Mouse (Mus musculus) testis, postnatal 10 days (tissue): ENCODE results near the gene Calm5.
"Not testable (repeated sequence)": the region's sequence is repeated elsewhere in the genome, so short reads cannot be mapped to it uniquely, and the experiment has no call there.

Experiments
- DNase-seq: peaks from one replicate; pipeline ENCODE4 v3.0.0; 2021; ENCODE audit warnings: low spot score

Calm5 gene

DNA sequence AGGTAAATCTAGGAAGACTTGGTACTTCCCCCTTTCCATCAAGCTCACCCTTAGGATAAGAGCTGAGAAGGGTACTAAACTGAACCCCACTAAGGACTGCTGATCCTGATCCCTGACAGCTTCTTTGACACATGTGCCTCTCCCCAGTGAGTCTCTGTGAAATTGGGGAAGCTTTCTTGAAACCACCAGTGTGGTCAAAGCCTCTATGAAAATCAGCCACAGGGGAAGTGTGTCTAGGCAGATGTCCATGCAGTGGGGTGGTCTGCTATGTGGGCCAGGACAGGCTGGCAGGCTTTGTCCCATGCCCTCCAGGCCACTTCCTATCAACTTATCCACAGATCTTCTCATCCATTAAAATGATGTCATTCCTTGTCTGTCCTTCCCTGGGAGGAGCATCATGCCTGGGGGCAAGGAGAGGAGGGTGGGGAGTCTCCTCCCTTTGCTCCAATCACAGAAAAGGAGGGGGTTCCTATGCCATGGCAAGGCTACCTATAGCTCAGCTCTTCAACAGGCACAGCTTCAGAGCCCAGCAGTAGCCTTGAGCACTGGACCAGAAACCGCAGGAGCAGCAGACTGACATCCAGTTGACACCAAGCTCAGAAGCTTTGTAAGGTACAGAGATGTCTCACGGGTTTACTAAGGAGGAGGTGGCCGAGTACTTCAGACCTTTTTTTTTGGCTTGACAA lies at the start of gene Calm5:
Gene Calm5, plus strand, starts transcription at position 526 of the 686 bp plus-strand sequence.
- DNase-seq = not testable (repeated sequence)

DNA sequence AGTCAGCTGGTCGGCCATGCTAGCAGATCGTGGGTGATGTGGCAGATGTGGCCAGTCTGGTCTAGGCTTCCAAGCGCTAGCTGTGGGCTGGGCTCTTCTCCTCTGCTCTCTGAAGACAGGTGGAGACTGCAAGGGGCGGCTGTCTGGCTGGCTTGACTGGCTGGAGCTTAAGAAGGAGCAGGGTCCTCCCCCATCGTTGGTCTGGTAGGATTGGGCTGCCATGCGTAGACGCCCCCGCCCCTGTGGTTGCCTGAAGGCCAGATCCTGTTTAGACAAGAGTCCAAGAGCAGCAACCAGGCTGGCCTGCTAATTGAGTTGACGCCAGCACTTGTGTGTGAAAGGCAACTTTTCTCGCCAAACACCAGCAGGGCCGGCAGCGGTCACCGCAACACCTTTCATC lies 49.8 kb upstream of the Calm5 start, which contains the start of gene Calml3:
Gene Calml3, minus strand, starts transcription at position 131 of the 400 bp plus-strand sequence.
- DNase-seq = peak; percentile 37

DNA sequence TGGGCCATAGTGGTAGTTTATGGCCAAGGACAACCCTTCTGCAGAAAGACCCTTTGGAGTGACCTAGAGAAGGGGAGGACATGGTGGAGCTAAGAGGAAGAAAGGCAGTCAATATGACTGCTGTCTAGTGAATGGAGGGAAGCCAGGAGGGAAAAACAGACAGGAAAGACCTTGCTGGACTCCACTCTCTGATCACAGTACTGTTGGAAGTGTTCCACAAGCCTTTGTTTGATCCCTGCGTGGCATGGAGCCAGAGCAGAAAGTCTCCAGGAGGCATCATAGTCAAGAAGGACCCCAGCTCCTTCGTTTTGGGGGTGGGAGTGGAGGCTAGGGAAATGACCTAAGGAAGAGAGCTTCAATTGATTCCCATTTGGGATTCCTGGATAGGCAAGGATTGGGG lies 48.8 kb upstream of the Calm5 start:
- peak; percentile 35 for DNase-seq

DNA sequence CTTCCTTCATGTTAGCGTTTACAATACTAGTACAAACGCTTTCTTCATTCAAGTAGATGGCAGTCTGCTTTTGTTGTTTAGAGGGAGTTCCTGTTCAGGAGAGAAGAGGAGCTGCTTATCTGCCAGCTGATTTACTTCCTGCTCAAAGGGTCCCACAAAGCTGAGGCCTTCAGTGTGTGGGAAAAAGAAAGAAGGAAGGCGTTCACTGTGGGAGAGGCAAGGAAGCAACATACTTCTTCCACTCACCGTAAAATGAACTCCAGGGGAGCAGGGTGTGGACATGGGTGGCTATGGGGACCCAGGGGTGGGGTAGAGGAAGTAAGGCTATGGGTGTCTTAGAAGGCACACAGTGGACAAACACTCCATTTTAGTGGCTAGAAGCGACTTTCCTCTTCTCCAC lies 48.3 kb upstream of the Calm5 start:
- peak; percentile 11 for DNase-seq

DNA sequence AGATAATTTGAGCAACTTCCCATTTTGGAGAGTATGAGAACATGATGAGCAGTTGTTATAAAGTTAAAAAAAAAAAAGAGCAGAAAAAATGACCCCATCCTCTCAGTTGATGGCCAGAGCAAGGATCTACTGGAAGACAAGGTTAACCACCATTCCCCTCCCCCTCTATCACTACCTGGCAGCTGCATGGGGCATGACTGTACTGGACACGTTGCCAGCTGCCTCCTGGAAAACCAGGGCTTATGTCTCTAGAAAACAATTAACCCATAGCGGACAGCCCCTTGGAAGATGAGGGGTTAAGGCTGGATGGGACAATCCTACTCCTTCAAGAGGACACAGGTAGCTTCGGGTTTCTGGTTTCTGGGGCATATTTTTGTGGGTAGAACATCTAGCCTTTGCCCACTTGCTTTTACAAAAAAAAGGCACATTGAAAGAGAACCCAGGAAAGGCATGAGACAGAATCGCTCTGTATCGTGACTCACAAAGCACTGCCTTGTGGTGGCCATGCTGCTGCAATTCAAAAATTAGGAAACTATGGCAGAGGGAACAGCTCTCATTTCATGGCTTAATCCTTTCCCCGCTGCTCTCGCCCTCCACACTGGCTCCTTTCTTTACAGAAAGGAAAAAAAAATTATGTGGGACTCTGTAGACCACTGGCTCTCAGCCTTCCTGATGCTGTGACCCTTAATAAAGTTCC lies 46.7 kb upstream of the Calm5 start:
- peak; percentile 29 for DNase-seq

DNA sequence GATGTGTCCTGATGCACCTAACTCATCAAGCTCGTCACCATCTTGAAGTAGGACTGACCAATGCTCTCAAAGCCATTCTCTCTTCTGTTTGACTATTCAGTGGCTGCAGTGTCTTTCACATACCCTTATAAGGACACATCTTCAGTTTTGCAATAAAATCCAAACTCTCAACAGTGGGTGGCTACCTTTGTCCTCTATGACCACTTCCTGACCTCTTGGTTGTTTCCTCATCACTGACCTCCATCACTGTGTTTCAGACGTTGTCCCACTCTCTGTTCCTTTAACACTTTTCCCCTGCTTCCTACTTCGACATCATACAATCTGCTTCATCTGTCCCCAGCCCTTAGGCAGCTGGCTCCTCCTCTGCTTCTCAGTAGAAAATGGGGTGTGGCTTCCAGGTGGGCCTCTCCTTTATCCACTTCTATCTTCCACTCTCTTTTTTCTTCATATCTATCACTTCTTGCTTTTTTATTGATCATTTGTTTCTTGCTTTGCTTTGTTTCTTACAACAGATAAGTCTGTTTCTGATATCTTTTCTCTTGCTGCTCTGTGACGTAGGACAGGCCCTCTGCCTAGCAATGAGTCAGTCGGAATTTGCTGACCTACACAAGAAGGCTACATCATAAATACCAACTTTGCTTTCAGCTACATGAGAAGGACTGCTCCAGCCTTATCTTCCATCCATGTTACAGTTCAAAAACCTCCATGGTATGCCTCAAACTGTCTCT lies 35.8 kb upstream of the Calm5 start:
- DNase-seq = peak; percentile 3

DNA sequence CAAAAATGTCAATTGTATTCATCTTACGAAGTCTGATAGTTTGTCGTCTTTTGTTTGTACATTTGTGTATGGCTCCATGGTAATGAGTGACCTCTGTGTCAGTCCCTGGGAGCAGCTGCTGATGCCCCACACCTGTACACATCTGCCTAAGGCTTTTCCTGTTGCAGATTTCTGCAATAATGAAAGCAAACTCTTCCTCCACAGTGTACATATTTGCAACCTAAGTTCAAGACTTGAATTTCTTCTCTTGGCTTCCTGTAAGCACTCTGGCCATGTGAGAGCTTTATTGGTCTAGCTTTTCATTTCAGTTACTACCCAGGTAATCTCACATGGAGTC lies 35.3 kb upstream of the Calm5 start:
- no peak for DNase-seq

DNA sequence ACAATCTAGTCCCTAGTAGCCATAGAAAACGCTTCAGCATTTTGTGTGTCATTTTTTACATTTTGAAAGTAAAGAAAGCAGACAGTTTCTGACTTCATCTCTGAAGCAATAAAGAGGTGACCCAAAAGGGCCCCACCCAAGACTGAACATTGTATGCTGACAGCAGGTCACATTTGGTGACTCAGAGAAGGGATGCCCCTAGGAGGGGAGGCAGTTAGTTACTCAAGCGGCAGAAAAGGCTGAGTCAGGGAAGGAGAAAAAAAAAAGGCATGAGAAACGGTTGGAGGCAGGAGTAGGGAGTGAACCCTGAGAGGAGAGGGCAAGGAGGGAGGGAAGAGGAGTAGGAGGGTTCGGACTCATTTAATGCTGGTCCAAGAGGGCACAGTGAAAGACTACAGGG lies 31.9 kb upstream of the Calm5 start:
- DNase-seq = peak; percentile 9

DNA sequence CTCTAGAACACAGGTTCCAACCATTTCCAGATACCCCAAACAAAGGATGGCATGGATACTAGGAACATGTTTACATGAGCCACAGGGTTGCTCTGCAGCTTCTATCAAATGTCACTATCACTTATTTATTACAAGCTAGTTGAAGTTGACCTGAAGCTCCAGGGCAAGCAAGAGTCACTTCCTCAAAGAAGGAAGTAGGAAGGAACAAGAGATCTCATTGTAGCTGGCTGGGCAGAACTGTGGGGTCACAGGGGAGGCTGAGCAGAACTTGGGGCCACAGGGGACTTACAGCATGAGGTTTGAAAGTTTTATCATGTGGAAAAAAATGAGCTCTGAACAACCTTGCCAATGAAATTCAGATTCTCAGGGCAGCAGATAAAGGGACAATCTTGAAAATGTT lies 28.2 kb upstream of the Calm5 start:
- DNase-seq = peak; percentile 15

DNA sequence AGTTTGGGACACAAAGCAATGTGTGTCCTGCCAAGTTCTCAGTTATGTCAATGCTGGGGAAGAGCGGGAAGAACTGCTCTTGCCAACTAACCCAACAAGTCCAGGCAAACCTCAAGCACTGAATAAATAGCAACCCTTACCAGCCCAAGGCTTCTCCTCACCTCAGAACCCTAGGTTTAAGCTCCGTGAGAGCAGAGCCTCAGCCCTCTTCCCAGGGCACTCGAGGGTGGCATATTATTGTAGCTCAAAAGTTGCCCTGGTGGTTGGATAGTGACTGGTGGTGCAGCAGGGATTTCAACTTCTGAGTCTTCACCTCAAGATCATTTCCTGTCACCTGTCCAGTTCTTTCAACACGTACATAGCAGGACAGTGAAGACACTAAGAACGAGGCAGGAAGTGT lies 22.4 kb upstream of the Calm5 start:
- peak; percentile 15 for DNase-seq

DNA sequence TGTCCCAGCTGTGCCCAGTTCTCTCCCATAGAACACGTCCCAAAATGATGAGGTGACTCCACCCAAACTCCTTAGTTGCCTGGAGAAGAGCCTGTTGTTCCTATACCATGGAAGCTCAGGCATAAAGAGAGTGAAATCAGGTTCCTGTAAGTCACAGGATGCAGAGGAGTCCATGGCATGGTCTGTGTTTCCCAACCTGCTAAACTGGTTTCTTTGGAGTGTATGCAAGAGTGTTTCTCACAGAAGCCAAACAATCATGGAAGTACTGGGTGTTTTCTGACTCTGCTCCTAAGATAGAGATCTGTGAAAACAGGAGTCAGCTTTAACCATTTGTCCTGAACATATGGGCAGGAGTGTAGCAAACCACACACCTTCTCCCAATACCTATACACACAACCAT lies 22.0 kb upstream of the Calm5 start:
- no peak for DNase-seq

DNA sequence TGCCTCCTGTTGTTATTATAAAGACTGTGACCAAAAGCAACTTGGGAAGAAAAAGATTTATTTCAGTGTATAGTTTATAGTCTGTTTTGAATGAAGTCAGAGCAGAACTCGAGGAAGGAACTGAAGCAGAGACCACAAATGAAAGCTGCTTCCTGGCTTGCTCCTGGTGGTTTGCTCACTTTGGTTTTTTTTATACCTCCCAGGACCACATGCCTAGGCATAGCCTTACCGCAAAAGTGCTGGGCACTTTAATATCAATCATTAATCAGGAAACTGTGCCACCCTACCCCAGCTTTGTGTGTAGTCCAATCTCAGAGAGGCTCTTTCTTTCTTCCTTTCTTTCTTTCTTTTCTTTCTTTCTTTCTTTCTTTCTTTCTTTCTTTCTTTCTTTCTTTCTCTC lies 21.5 kb upstream of the Calm5 start:
- no peak for DNase-seq

DNA sequence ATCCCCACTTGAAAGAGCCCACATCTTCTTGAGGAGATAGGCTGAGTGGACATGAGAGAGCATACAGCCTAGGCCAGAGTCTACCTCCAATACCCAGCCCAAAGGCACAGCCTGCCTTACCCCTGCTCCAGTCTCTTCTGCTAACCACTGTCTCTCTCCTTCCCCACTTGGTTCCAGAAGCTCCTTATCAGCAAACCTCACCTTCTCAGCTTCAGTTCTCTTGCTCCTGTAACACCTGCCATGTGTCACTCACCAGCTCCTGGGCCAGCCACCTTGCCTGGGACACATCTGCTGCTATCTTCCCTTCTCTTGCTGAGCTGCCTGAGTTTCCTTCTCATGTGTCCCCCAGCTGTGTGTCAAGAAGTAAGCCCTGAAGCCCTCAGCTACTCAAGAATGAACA lies 20.3 kb upstream of the Calm5 start:
- DNase-seq = not testable (repeated sequence)

DNA sequence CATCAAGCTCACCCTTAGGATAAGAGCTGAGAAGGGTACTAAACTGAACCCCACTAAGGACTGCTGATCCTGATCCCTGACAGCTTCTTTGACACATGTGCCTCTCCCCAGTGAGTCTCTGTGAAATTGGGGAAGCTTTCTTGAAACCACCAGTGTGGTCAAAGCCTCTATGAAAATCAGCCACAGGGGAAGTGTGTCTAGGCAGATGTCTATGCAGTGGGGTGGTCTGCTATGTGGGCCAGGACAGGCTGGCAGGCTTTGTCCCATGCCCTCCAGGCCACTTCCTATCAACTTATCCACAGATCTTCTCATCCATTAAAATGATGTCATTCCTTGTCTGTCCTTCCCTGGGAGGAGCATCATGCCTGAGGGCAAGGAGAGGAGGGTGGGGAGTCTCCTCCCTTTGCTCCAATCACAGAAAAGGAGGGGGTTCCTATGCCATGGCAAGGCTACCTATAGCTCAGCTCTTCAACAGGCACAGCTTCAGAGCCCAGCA lies 16.6 kb upstream of the Calm5 start, which contains the start of gene Calm4:
Gene Calm4, plus strand, starts transcription at position 446 of the 496 bp plus-strand sequence.
- DNase-seq = not testable (repeated sequence)

DNA sequence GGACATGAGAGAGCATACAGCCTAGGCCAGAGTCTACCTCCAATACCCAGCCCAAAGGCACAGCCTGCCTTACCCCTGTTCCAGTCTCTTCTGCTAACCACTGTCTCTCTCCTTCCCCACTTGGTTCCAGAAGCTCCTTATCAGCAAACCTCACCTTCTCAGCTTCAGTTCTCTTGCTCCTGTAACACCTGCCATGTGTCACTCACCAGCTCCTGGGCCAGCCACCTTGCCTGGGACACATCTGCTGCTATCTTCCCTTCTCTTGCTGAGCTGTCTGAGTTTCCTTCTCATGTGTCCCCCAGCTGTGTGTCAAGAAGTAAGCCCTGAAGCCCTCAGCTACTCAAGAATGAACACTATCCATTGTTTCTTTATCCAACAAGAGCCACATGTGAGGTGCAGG lies 13.3 kb upstream of the Calm5 start:
- not testable (repeated sequence) for DNase-seq

DNA sequence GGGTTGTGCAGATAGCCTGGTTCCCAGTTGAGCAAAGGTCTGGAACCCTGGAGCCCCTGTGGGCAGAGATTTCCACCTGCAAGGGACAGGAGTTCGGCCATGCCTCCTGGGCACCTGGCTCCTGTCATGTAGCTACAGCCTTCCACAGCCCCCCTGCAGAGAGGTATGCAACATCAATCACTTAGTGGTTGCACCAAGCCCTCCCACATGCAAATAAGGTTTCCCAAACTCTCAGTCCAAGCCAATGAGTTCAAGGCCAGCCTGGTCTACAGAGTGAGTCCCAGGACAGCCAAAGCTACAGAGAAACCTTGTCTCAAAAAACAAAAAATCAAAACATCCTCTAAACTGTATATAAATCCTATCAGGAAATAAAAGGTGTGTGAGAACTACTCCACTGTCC lies 3.6 kb upstream of the Calm5 start:
- DNase-seq = no peak

DNA sequence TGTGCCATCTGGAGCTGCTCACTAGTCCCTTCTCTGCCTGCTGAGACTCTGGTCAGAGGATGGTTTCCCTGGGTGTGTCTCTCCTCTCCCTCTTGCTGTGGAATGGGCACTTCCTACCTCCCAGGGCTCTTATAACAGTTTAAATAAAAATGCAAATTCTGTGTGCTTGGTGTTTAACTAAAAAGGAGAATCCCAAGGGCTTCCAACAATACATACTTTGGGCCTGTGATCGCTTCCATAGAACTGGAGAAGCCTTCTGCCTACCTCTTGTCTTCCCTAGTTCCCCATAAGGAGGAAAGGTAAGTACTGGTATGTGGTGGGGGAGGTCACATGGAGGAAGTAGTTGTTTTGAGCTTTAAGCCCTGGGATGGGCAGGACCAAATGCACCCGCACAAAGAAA lies 883 bp downstream of the Calm5 start:
- no peak for DNase-seq

DNA sequence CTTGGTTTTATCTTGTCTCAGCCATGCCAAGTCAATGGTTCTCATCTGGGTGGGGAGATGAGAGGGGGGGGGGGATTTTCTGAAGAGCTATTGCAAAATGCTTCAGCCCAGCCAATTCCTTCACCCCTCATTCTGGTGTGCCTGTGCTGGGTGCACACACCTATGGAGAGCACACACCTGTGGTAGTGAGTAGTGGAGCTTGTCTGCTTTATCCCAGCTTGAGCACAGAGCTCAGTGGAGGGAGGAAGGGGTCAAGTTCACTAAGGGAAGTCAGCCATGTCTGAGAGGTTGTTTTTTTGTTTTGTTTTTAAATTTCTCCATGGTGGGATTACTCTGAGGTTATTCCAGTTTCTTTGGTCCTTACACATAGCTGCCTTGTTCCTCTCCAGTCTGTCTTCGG lies 2.3 kb downstream of the Calm5 start:
- DNase-seq = no peak

DNA sequence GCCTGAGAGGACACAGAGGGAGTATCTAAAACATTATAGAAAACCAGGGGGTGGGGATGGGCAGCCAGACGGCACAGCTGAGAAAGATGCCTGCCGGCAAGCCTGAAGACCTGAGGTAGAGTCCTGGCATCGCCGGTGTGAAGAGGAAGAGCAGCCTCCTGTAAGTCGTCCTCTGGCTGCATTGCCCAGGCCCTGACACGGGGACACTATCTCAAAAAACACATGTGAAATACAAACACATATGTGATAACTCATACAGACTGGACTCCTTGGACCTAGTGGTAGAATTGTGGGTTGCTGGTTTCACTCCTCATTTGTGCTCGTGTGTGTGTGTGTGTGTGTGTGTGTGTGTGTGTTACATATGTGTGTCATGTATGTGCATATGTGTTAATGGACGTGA lies 7.3 kb downstream of the Calm5 start:
- DNase-seq = no peak

DNA sequence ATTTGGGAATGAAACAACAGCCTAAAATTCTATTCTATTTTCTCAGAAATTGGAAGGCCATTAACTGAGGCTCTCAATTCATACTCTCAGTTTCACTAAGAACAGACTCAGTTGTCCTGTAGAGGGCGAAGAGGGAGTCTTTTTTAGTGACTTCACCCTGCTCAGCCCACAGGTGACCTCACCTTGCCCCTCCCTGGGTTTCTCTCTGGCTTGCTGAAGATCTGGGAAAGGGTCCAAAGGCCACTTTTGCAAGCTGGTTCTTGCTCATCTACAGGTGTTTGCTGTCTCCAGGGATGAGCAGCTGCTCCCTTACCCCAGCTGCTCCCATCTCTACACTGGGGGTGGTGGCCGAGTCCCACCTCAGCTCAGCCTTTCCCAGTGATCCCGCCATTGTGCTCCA lies 8.4 kb downstream of the Calm5 start:
- no peak for DNase-seq

DNA sequence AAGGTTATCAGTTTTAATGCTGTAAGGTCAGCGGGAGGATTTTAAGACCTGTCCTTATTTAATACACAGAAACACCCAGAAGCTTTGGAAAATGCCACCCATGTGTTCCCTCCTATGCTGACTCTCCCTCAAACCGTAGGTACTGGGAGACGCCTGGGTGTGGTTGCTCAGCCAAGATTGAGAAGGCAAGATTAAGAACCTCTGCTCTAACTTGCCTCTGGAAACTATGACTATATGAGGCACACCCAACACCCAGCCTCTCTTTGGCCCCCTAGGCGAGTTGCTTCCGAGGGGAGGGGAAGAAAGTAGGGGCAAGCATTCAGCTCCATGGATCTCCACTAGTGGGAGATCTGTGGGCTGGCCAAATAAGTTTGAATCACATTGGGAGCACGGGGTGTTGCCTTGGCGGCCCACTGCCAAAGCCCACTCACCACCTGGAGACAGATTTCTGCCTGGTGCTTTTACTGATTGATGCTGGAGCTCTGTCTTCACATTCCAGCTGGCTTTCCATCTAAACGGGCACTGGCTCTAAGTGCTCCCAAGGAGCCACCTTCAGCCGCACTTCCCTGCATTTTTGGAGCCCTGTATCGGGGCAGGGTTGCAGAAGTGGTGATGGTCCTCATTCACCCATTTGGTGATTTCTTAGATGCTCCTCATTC lies 9.1 kb downstream of the Calm5 start:
- DNase-seq = no peak

DNA sequence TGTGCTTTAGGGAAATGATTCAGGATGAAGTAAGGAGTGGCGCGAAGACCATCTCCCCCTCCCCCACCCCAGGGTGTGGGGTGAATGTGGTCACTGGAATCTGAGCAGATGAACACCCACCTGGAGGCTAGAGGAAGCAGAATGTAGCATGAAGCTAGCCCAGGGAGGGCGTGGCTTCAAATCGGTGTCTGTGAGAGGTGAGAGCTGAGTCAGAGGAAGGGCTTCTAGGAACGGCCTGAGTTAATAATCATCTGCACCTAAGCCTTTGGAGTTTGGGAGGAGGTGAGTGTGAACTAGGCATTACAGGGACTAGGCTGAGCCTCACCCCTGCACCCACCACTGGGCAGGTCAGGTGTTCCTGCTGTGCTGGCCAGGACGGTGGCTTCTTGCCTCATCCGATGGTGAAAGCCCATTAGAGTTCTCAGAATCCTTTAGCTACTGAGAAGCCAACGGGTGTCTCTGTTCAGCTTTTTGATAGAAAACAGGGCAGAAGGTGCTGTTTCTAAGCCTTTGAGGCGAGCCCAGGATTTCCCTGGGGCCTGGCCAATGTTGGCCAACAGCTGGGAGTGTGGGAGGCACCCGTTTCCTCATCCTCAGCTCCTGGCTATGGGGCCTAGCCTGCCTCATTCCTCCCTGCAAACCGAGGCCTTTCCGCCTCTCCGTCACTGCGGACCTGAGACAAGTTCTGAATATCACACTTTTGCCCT lies 11.8 kb downstream of the Calm5 start:
- DNase-seq = no peak
